Mouse (Mus musculus) neural tube, embryonic 13.5 days (tissue): ENCODE measurements at regions not wholly inside any gene's neighbourhood (a gene's known extent, or its start where the extent isn't known, plus 50 kb on each side); places are given as distances from the start of the nearest gene placed in this dataset.
A peak's percentile ranks its signal among the peaks of the same experiment; 100 is the strongest.

Experiments used
- ATAC-seq: fragments of 200-750 bp; cut with Nextera tagmentation; 2 replicates; pipeline ENCODE4 v1.8.0; 2017; ENCODE audit warnings: low read depth, mild to moderate bottlenecking, moderate TSS enrichment, moderate library complexity
- H3K27ac ChIP-seq: fragments of 300-500 bp; sonication (generic); replicated peaks from 2 replicates; pipeline ENCODE4 v1.5.1; 2015; ENCODE audit warnings: moderate library complexity, mild to moderate bottlenecking, inconsistent platforms
- H3K27me3 ChIP-seq: fragments of 300-500 bp; sonication (generic); 2 replicates; pipeline ENCODE4 v1.6.1; 2015; ENCODE audit warnings: mild to moderate bottlenecking, inconsistent platforms
- H3K36me3 ChIP-seq: fragments of 300-500 bp; sonication (generic); 2 replicates; pipeline ENCODE4 v1.6.1; 2015; ENCODE audit warnings: mild to moderate bottlenecking, inconsistent platforms
- H3K4me1 ChIP-seq: fragments of 300-500 bp; sonication (generic); replicated peaks from 2 replicates; pipeline ENCODE4 v1.6.1; 2015; ENCODE audit warnings: inconsistent platforms
- H3K4me2 ChIP-seq: fragments of 300-500 bp; sonication (generic); 2 replicates; pipeline ENCODE4 v1.6.1; 2015; ENCODE audit warnings: inconsistent platforms, mild to moderate bottlenecking, moderate library complexity
- H3K4me3 ChIP-seq: fragments of 300-500 bp; sonication (generic); 2 replicates; pipeline ENCODE4 v1.5.1; 2015; ENCODE audit warnings: mild to moderate bottlenecking, inconsistent platforms
- H3K9ac ChIP-seq: fragments of 300-500 bp; sonication (generic); 2 replicates; pipeline ENCODE4 v1.6.1; 2015; ENCODE audit warnings: moderate library complexity, mild to moderate bottlenecking, inconsistent platforms
- H3K9me3 ChIP-seq: fragments of 300-500 bp; sonication (generic); 2 replicates; pipeline ENCODE4 v1.6.1; 2016; ENCODE audit warnings: inconsistent platforms
- WGBS: fragments of 180-500 bp; shearing (Covaris S2); methylation state at CpG from one replicate; pipeline ENCODE4 v1.1.7; 2015; 5-methylcytosine and 5-hydroxymethylcytosine counted together

- Histone ChIP-seq H3K4me1 (no peaks in the 10 kb centered on the region; the same call in 1 of the 2 replicates), H3K9me3 (peaks cover 7% of the 10 kb centered on the region; the same call in 1 of the 2 replicates), H3K27ac (no peak overlapping the region), H3K4me2 (no peak overlapping the region), H3K36me3 (no peaks in the 10 kb centered on the region), H3K4me3 (no peak overlapping the region), H3K27me3 (no peaks in the 10 kb centered on the region), H3K9ac (no peak overlapping the region)
- 66% methylated on average over 4 of the region's 4 CpGs for WGBS
- ATAC-seq: no peak
Observed at GRCm38 (mm10) chr5:107035376-107035775, 71.3 kb downstream of the Cdc7 start.

GRCm38 (mm10) chr5:107035782-107036181, 71.7 kb downstream of the Cdc7 start:
- H3K27ac ChIP-seq: no peak overlapping the region
- no peak overlapping the region for H3K9ac ChIP-seq
- H3K27me3 ChIP-seq: no peaks in the 10 kb centered on the region
- no peak for ATAC-seq
- H3K9me3 ChIP-seq: peaks cover 7% of the 10 kb centered on the region; the same call in 1 of the 2 replicates
- H3K4me2 ChIP-seq: no peak overlapping the region
- H3K4me1 ChIP-seq: no peaks in the 10 kb centered on the region; the same call in 1 of the 2 replicates
- WGBS: 62% methylated on average over 6 of the region's 6 CpGs
- H3K36me3 ChIP-seq: no peaks in the 10 kb centered on the region
- H3K4me3 ChIP-seq: no peak overlapping the region

GRCm38 (mm10) chr5:107036475-107036874, 72.4 kb downstream of the Cdc7 start:
- WGBS: 82% methylated on average over 6 of the region's 6 CpGs

GRCm38 (mm10) chr5:107037087-107037486, 73.0 kb downstream of the Cdc7 start:
- Histone ChIP-seq H3K4me3 (no peak overlapping the region), H3K36me3 (no peaks in the 10 kb centered on the region), H3K9ac (no peak overlapping the region), H3K9me3 (peaks cover 7% of the 10 kb centered on the region; the same call in 1 of the 2 replicates), H3K27me3 (no peaks in the 10 kb centered on the region), H3K4me2 (no peak overlapping the region), H3K4me1 (no peaks in the 10 kb centered on the region; the same call in 1 of the 2 replicates), H3K27ac (no peak overlapping the region)
- no peak for ATAC-seq
- 87% methylated on average over 6 of the region's 6 CpGs for WGBS

More at GRCm38 (mm10) chr5:107036475-107036874, 72.4 kb downstream of the Cdc7 start:
- Histone ChIP-seq H3K4me1 (no peaks in the 10 kb centered on the region; the same call in 1 of the 2 replicates), H3K36me3 (no peaks in the 10 kb centered on the region), H3K9me3 (peaks cover 7% of the 10 kb centered on the region; the same call in 1 of the 2 replicates), H3K4me2 (no peak overlapping the region), H3K9ac (no peak overlapping the region), H3K4me3 (no peak overlapping the region), H3K27me3 (no peaks in the 10 kb centered on the region), H3K27ac (no peak overlapping the region)
- ATAC-seq: no peak

- Histone ChIP-seq H3K4me1 (no peaks in the 10 kb centered on the region; the same call in 1 of the 2 replicates), H3K27me3 (no peaks in the 10 kb centered on the region), H3K36me3 (no peaks in the 10 kb centered on the region), H3K27ac (no peak overlapping the region), H3K4me3 (no peak overlapping the region), H3K4me2 (no peak overlapping the region), H3K9me3 (peaks cover 7% of the 10 kb centered on the region; the same call in 1 of the 2 replicates), H3K9ac (no peak overlapping the region)
- ATAC-seq: no peak
- WGBS: 97% methylated on average over 8 of the region's 8 CpGs
Observed at GRCm38 (mm10) chr5:107039340-107039739, 75.2 kb downstream of the Cdc7 start.

GRCm38 (mm10) chr5:107039956-107040355, 75.8 kb downstream of the Cdc7 start:
- no peaks in the 10 kb centered on the region for H3K27me3 ChIP-seq
- no peaks in the 10 kb centered on the region; the same call in 1 of the 2 replicates for H3K4me1 ChIP-seq
- H3K4me3 ChIP-seq: no peak overlapping the region
- peaks cover 7% of the 10 kb centered on the region; the same call in 1 of the 2 replicates for H3K9me3 ChIP-seq
- no peaks in the 10 kb centered on the region for H3K36me3 ChIP-seq
- H3K27ac ChIP-seq: no peak overlapping the region
- no peak overlapping the region for H3K4me2 ChIP-seq
- 94% methylated on average over 6 of the region's 6 CpGs for WGBS
- no peak for ATAC-seq
- H3K9ac ChIP-seq: no peak overlapping the region

GRCm38 (mm10) chr5:107040489-107040888, 76.4 kb downstream of the Cdc7 start:
- ATAC-seq: no peak
- H3K27me3 ChIP-seq: no peaks in the 10 kb centered on the region
- no peaks in the 10 kb centered on the region; the same call in 1 of the 2 replicates for H3K4me1 ChIP-seq
- H3K4me3 ChIP-seq: no peak overlapping the region
- peaks cover 7% of the 10 kb centered on the region; the same call in 1 of the 2 replicates for H3K9me3 ChIP-seq
- no peak overlapping the region for H3K4me2 ChIP-seq
- H3K27ac ChIP-seq: no peak overlapping the region
- no peaks in the 10 kb centered on the region for H3K36me3 ChIP-seq
- WGBS: 90% methylated on average over 10 of the region's 10 CpGs
- H3K9ac ChIP-seq: no peak overlapping the region

GRCm38 (mm10) chr5:107045163-107045562, 81.0 kb downstream of the Cdc7 start:
- 80% methylated on average over 10 of the region's 10 CpGs for WGBS
- ATAC-seq: no peak
- H3K27ac ChIP-seq: no peak overlapping the region
- H3K9ac ChIP-seq: no peak overlapping the region
- H3K9me3 ChIP-seq: no peaks in the 10 kb centered on the region
- H3K27me3 ChIP-seq: no peaks in the 10 kb centered on the region
- H3K4me3 ChIP-seq: no peak overlapping the region
- no peaks in the 10 kb centered on the region for H3K36me3 ChIP-seq
- H3K4me2 ChIP-seq: no peak overlapping the region
- no peaks in the 10 kb centered on the region for H3K4me1 ChIP-seq

GRCm38 (mm10) chr5:107046501-107046931, 82.4 kb downstream of the Cdc7 start:
- Histone ChIP-seq H3K27ac (no peak overlapping the region), H3K9me3 (no peaks in the 10 kb centered on the region), H3K4me3 (no peak overlapping the region), H3K36me3 (no peaks in the 10 kb centered on the region), H3K4me2 (no peak overlapping the region), H3K27me3 (no peaks in the 10 kb centered on the region), H3K9ac (no peak overlapping the region), H3K4me1 (no peaks in the 10 kb centered on the region)
- ATAC-seq: no peak
- 27% methylated on average over 4 of the region's 4 CpGs for WGBS

GRCm38 (mm10) chr5:107048607-107049006, 84.5 kb downstream of the Cdc7 start:
- no peak overlapping the region for H3K9ac ChIP-seq
- 89% methylated on average over 5 of the region's 5 CpGs for WGBS
- H3K4me2 ChIP-seq: no peak overlapping the region
- no peaks in the 10 kb centered on the region for H3K4me1 ChIP-seq
- H3K27me3 ChIP-seq: no peaks in the 10 kb centered on the region
- no peak for ATAC-seq
- no peaks in the 10 kb centered on the region for H3K9me3 ChIP-seq
- no peak overlapping the region for H3K27ac ChIP-seq
- no peaks in the 10 kb centered on the region for H3K36me3 ChIP-seq
- H3K4me3 ChIP-seq: no peak overlapping the region

GRCm38 (mm10) chr5:107050076-107050475, 86.0 kb downstream of the Cdc7 start:
- no peak for ATAC-seq
- H3K27me3 ChIP-seq: no peaks in the 10 kb centered on the region
- H3K9ac ChIP-seq: no peak overlapping the region
- H3K4me1 ChIP-seq: peaks cover 5% of the 10 kb centered on the region
- H3K4me2 ChIP-seq: no peak overlapping the region
- H3K27ac ChIP-seq: no peak overlapping the region
- H3K9me3 ChIP-seq: no peaks in the 10 kb centered on the region
- WGBS: 84% methylated on average over 3 of the region's 3 CpGs
- H3K4me3 ChIP-seq: no peak overlapping the region
- H3K36me3 ChIP-seq: no peaks in the 10 kb centered on the region

GRCm38 (mm10) chr5:107051868-107052267, 87.7 kb downstream of the Cdc7 start:
- no peaks in the 10 kb centered on the region for H3K36me3 ChIP-seq
- H3K27ac ChIP-seq: no peak overlapping the region
- H3K4me1 ChIP-seq: peaks cover 12% of the 10 kb centered on the region
- H3K4me3 ChIP-seq: no peak overlapping the region
- H3K27me3 ChIP-seq: no peaks in the 10 kb centered on the region
- no peaks in the 10 kb centered on the region for H3K9me3 ChIP-seq
- H3K9ac ChIP-seq: no peak overlapping the region
- H3K4me2 ChIP-seq: no peak overlapping the region
- 84% methylated on average over 10 of the region's 10 CpGs for WGBS
- ATAC-seq: no peak

GRCm38 (mm10) chr5:107054900-107055452, 90.9 kb downstream of the Cdc7 start:
- no peak overlapping the region for H3K4me2 ChIP-seq
- H3K9ac ChIP-seq: no peak overlapping the region
- H3K4me1 ChIP-seq: peaks cover 12% of the 10 kb centered on the region
- H3K4me3 ChIP-seq: no peak overlapping the region
- no peaks in the 10 kb centered on the region for H3K9me3 ChIP-seq
- peak overlapping the region; percentile 68 for H3K27ac ChIP-seq
- peak; percentile 77 for ATAC-seq
- H3K36me3 ChIP-seq: no peaks in the 10 kb centered on the region
- H3K27me3 ChIP-seq: no peaks in the 10 kb centered on the region
- WGBS: 49% methylated on average over 6 of the region's 6 CpGs
